Mouse (Mus musculus) cerebral cortex, adult 2 months (tissue): Measurements from ENCODE around the gene Arid5b.

Experiments used
- WGBS: fragments of 180-500 bp; shearing (Covaris S2); methylation state at CpG from one replicate; pipeline ENCODE4 v1.1.7; 2018; 5-methylcytosine and 5-hydroxymethylcytosine counted together

Gene Arid5b

DNA sequence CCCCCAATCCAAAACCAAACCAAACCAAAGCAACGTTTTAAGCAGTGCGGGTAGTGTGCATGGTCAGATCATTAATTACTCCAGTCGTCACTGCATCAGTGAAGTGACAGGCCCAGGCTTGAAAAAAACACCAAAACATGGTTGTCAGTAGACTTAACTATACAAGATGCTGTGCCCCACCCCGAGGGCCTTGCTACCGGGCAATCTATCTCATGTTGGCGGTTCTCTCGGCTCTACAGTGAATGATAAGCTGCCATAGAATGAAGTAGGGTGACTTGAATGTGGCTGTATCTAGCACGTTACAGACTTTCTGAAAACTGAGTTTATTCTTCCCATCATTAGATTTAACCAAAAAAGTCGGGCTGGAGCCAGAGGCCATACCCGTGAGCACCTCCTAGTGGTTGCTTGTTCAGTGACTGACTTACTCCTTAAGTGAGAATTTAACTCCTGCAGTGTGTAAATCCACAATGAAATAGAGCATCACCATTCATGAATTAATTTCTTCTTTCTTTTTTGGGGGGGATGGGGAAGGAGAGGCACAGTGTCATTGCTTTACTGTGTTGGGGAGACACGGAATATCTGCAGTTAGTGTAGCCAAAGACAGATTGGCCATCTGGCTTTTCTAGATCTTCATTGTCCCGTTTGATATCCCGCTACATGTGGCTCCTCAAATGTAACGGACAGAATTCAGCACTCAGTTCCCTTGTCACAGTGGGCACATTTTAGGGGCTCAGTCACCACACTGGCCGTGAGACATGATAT, 188.9 kb downstream of the Arid5b start:
- WGBS: 71% methylated on average over 15 of the region's 15 CpGs

- 91% methylated on average over 3 of the region's 3 CpGs for WGBS
Measured at GRCm38 (mm10) chr10:68087722-68088121, 190.8 kb downstream of the Arid5b start.

DNA sequence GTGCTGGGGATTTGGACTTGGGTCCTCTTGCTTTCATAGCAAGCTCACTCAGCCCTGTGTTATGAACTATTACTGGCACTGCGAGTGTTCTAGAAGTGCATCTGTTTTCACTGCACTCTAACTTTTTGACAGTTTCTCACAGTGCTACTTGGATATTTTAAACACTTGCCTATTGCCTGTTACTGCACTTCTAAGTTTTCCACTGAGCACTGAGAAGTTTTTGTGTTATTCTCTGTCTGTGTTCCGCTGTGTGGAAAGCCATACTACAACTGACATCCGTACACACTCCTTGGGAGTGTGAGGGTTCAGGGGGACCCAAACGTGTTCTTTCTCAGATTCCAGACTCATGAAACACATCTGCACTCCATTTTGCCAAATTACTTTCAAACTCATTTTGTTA, 191.6 kb downstream of the Arid5b start:
- 56% methylated on average over 4 of the region's 4 CpGs for WGBS

DNA sequence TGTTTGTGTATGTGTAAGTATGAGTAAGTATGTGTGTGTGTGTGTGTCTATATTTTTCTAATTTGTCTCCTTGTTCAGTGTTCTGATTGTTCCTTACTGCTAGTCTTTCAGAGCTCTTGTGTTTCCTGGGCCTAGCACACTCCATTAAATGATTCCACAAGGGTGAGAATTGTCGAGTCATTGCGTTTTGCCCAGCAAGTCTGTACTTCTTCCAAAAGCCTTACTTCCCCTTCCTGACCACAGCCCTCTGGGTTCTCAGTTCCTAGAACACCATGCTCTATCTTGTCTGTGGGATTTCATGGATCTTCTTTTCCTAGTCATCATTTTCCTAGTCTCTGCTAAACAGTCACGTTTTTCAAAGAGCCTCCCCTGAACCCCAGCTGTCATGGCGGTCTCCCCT, 193.0 kb downstream of the Arid5b start:
- 85% methylated on average over 4 of the region's 4 CpGs for WGBS

DNA sequence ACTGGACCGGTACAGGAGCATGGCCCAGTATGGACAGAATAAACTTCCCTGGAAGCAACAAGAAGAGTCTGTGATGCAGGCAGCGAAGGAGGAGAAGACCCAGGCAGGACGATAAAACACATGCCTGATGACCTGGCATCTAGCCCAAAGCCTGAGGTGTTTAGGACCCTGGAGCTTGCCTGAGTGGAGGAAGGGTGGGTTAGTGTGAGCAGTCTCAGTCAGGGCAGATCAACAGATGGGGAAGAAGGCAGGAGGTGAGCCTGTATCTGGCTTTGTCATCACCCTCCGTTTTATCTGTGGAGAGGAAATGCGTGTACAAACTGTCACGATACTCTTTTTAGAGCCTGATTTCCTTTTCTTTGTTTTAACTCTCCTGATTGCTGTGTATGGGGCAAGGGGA, 196.8 kb downstream of the Arid5b start:
- 69% methylated on average over 6 of the region's 6 CpGs for WGBS

- WGBS: 89% methylated on average over 10 of the region's 10 CpGs
Measured at GRCm38 (mm10) chr10:68079910-68080670, 198.4 kb downstream of the Arid5b start.

GRCm38 (mm10) chr10:68078708-68079107, 199.8 kb downstream of the Arid5b start:
- 94% methylated on average over 3 of the region's 3 CpGs for WGBS

DNA sequence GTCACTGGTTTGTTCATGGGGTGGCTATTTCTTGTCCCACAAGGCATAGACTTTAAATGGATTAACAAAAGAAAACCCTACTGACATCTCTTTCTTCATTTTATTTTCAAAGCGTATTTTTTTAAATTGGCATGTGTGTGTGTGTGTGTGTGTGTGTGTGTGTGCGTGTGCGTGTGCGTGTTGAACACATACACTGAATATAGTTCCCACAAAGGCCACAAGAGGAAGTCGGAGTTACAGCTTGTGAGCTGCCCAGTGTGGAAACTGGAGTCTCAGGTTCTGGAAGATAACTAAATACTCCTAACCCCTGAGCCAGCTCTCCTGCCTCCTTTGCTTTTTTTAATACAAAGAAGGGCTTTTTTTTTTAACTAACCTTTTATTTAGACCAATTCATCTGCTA, 203.4 kb downstream of the Arid5b start:
- WGBS: 85% methylated on average over 5 of the region's 5 CpGs

GRCm38 (mm10) chr10:68074291-68074690, 204.2 kb downstream of the Arid5b start:
- WGBS: 91% methylated on average over 12 of the region's 12 CpGs

GRCm38 (mm10) chr10:68072626-68073025, 205.9 kb downstream of the Arid5b start:
- WGBS: 98% methylated on average over 4 of the region's 4 CpGs

GRCm38 (mm10) chr10:68071041-68071440, 207.5 kb downstream of the Arid5b start:
- WGBS: 85% methylated on average over 7 of the region's 7 CpGs

DNA sequence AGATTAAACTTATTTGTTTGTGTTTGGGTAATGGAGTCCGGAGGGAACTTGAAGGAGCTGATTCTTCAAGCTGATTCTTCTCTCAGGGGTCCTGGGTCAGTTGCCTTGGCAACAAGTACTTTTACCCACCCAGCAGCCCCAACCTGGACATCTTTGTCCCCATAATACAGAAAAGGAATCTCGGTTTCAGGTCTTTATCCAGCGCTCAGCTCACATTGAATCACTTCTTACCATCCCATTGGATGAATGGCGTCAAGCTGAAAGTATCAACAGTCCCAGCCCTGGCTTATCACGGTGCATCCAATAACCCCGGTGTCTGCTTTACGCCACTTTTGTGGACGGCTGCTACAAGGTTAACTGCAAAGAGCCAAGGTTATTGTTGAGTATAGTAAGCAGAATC, 210.1 kb downstream of the Arid5b start:
- 91% methylated on average over 8 of the region's 8 CpGs for WGBS

DNA sequence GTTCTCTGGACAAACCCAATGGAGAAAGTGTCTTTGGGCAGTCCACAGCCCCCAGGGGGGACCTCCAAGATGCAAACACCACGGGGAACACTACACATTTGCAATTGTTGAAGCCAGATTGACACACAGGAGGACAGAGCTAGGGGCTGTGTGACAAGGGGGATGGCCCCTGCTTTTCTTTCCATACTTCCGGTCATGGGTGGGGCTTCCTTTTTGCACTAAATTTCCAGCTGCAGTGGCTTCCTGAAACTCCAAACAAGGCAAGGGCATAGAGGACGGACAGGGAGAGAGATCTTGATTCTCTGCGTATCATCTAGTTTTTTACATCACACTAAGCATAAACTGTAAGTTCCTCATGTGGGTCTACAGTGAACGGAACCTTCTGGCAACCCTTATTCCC, 210.6 kb downstream of the Arid5b start:
- 84% methylated on average over 5 of the region's 5 CpGs for WGBS

- WGBS: 93% methylated on average over 5 of the region's 5 CpGs
Measured at GRCm38 (mm10) chr10:68066173-68066572, 212.4 kb downstream of the Arid5b start.

- WGBS: 35% methylated on average over 10 of the region's 10 CpGs
Measured at GRCm38 (mm10) chr10:68064571-68064970, 214.0 kb downstream of the Arid5b start.

GRCm38 (mm10) chr10:68063806-68064545, 214.6 kb downstream of the Arid5b start:
- 28% methylated on average over 8 of the region's 8 CpGs for WGBS

GRCm38 (mm10) chr10:68061249-68061615, 217.3 kb downstream of the Arid5b start:
- 53% methylated on average over 8 of the region's 8 CpGs for WGBS

GRCm38 (mm10) chr10:68060590-68061248, 217.8 kb downstream of the Arid5b start:
- 44% methylated on average over 16 of the region's 16 CpGs for WGBS

DNA sequence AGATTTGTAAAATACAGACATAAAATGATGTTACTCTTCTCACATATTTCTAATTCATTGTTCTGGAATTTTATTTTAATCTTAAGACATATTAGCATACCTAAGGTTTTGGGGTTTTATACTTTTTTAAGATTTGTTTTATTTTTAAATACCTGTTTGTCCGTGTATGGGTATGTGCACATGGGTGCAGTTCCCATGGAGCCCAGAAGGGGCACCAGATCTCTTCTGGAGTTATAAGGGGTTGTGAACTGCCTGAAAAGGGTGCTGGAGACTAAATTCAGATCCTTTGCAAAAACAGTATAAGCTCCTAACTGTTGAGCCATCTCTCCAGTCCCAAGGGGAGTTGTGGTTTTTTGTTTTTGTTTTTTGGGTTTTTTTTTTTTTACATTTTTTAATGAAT, 220.2 kb downstream of the Arid5b start:
- 98% methylated on average over 1 of the region's 1 CpGs for WGBS

DNA sequence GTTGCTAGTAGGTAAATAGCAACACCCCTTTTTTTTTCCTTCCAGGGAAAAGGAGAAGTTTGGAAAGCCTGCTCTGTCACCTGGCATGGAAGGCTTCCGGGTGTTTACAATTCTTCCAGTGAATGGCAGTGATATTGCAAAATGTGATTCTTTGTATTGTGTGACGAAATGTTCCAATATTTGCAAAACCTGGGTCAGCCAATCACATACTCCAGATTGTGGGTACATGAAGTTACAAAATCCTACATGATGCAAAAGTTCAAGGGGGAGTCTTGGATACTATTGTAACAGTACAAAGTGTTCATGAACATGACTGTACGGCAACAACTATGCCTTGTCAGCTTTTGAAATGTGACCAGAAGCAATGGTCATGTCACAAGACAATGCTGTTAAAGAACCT, 220.7 kb downstream of the Arid5b start:
- 92% methylated on average over 3 of the region's 3 CpGs for WGBS

- WGBS: 83% methylated on average over 6 of the region's 6 CpGs
Measured at GRCm38 (mm10) chr10:68054706-68055105, 223.8 kb downstream of the Arid5b start.

DNA sequence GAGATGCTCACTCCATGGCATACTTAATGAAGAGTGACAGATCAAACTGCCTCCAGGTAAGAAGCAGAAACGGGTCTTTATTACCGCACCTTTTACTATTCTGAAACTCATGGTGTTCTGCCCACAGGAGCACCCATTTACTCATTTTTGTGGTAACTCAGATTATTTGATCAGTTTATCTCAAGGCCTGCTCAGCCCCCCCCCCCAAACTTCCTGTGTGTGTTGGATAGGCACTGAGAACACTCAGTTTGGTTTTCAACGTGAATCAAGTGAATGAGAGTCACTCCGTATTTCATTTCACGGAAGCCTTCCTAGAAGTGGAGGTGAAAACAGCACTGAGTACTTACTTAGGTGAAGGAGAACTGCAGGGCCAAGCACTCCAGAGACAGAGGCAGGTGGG, 224.4 kb downstream of the Arid5b start:
- 91% methylated on average over 5 of the region's 5 CpGs for WGBS
